ENCODE assay signal across 19 mouse cellular contexts in the genomic region with DNA sequence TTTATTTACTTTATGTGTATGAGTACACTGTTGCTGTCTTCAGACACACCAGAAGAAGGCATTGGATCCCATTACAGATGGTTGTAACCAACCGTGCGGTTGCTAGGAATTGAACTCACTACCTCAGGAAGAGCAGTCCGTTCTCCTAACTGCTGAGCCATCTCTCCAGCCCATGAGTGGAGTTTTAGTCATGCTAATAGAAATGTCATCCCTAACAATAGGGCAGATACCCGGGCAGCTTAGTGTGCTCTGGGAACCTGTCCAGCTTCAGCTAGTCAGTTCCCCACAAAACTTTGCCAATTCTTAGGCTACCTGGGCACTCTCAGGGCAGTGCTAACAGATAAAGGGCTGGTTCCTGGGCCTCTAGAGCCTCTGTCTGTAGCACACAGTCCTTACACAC.
"Had no signal": no experiment of that assay in that cellular context is flagged by ENCODE, and none has a peak within 500 bp of the region (broad histone marks: within the 10 kb centered on the region; RNA-seq: fewer than 3 reads in every experiment).

No protein-coding gene starts in this region.

- H3K36me3 ChIP-seq: midbrain, embryonic 10.5 days; midbrain, embryonic 12.5 days; neural tube, embryonic 13.5 days; neural tube, embryonic 15.5 days had no signal

- DNase-seq: lung, adult 18-20 months; lung, embryonic 14.5 days; lung, postnatal 10 days; lung, postnatal 4 days; midbrain, embryonic 14.5 days; retina, postnatal 1 day; right cerebral cortex, adult 18-20 months; right cerebral cortex, postnatal 25 days; right cerebral cortex, postnatal 4 days; spleen, adult 18-20 months; thymus, adult 18-20 months; thymus, postnatal 25 days; thymus, postnatal 4 days had no signal

- H3K9ac ChIP-seq: lung, embryonic 14.5 days; midbrain, embryonic 12.5 days; neural tube, embryonic 13.5 days; neural tube, embryonic 15.5 days had no signal

- H3K4me3 ChIP-seq: midbrain, embryonic 10.5 days; midbrain, embryonic 12.5 days; myocyte; neural tube, embryonic 13.5 days; neural tube, embryonic 15.5 days had no signal

- H3K27me3 ChIP-seq: midbrain, embryonic 12.5 days; neural tube, embryonic 15.5 days had no signal

- H3K4me2 ChIP-seq: lung, embryonic 14.5 days; midbrain, embryonic 12.5 days; neural tube, embryonic 13.5 days; neural tube, embryonic 15.5 days had no signal

- ATAC-seq: midbrain, embryonic 16.5 days had no signal

- H3K9me3 ChIP-seq: midbrain, embryonic 10.5 days; midbrain, embryonic 12.5 days; neural tube, embryonic 13.5 days; neural tube, embryonic 15.5 days had no signal

- H3K27ac ChIP-seq: midbrain, embryonic 10.5 days; midbrain, embryonic 12.5 days; neural tube, embryonic 13.5 days; neural tube, embryonic 15.5 days had no signal
